Mouse (Mus musculus) olfactory bulb, adult 2 months (tissue): ENCODE data around the gene Gm45521.

Experiments used
- CTCF ChIP-seq: fragments of 200-500 bp; IDR thresholded peaks from 2 replicates; pipeline ENCODE4 v1.5.1; 2012; ENCODE audit warnings: low read depth, mild to moderate bottlenecking, low read length, moderate library complexity; ENCODE audit not compliant: insufficient read depth
- POLR2A ChIP-seq: fragments of 200-500 bp; IDR thresholded peaks from 2 replicates; pipeline ENCODE4 v1.6.1; 2012; ENCODE audit warnings: mild to moderate bottlenecking, low read depth, low read length, moderate library complexity; ENCODE audit not compliant: insufficient read depth

GRCm38 (mm10) chr14:7919309-7919708 lies 37.8 kb upstream of the Gm45521 start:
- TF ChIP-seq CTCF = no peak
- no peak for TF ChIP-seq POLR2A
